Mouse (Mus musculus) frontal cortex, postnatal 36 days (tissue): ENCODE data around the gene Lrrfip1.
A peak's percentile ranks its signal among the peaks of the same experiment; 100 is the strongest.

Experiments
- DNase-seq, 2 experiments: peaks; one replicate each; pipeline ENCODE4 v3.0.0; 2022; ENCODE audit warnings: low spot score in 2 of 2

Lrrfip1 gene

GRCm38 (mm10) chr1:91056416-91056815, 57.9 kb downstream of the Lrrfip1 start:
- DNase-seq = no peak

DNA sequence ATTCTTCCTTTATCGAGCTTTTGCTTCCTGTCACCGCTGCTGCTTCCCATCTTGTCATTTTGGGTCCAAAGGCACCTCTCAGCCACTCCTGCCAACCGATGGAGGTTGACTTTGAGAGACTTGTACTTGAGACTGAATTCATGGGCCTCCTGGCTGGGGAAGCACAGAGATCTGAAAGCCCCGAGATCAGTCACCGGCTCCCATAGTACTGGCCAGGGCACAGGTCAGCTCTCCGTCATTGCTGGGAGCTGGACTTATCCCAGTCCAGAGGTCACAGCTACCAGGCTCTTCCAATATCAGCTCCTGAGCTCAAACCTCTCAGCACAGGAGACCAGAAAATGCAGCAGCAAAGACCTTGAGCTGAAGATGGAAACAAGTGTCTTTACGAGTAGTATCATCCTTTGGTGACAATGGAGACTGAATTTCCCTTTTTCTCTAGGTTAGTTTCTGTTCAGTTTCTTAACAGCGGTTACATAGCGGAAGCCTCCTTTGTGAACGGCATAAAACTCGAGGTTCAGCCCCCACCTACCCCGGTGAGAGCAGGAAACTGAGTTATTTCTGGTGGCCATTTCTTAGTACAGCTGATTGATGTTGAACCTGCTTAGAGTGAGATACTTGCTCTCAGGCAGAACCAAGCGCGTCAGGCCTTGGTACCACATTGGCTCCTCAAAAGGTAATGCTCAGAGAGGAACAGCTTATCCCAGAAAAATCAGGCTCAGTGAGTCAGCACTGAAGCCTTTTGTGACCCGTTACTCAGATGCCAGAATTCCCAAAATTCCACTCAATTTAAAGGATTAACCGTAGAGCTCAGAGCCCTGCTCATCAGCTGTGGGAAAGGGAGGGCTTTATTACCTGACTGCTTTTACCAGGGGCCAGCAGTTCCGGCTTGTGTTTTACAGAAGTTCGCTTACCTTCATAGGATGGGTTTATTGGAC, 59.0 kb downstream of the Lrrfip1 start:
- DNase-seq = no peak

GRCm38 (mm10) chr1:91058251-91058650, 59.7 kb downstream of the Lrrfip1 start:
- DNase-seq = no peak

DNA sequence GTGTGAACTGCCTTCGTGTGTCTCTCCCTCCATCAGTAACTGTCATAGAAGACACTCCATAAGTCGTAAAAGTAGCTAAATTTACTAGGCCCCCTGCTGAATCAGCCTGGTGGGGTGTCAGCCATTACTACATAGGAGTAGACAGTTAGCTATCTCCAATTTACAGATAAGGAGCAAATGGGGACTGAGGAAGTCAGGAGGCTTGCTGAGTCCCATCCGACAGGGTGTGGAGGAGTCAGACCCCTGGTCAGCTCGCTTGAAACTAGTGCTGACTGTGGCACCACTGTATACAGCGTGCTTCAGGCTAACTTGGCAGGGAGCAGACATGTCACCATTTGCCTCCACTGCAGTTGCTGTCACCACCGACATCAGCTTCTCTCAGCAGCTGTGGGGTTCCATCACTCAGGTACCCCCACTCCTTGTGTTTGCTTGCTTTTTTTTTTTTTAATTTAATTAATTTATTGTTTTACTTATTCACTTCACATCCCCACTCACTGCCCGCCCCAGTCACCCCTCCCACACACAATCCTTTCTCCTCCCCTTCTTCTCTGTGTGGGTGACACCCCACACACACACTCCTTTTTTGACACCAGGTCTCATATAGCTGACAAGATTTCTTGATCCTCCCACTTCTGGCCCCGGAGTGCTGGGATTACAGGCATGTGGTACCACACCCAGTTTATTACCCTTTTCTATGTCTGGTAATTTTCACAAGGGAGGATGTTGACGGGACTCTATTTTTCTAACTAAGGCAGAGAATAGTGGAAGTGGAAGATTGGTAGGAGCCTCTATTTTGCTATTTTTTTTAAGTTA, 61.5 kb downstream of the Lrrfip1 start:
- DNase-seq = no peak

DNA sequence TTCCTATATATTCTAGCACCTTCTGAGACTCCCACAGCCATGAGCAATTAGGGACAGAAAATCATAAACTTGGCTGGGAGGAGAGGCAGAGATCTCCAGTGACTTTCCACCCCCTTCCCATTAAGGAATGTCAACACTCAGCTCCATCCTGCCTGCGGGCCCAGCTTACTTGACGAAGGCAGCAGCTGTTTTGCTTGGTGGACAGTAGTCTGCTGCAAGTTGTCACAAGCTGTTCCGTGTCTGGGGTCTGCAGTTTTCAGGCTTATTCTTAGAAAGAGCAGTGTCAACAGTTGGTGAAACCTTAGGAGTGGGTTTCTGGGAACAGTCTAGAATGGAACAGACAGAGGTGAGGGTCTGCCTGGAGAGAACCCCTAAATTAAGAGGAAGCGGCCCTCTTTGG, 62.6 kb downstream of the Lrrfip1 start:
- no peak for DNase-seq

DNA sequence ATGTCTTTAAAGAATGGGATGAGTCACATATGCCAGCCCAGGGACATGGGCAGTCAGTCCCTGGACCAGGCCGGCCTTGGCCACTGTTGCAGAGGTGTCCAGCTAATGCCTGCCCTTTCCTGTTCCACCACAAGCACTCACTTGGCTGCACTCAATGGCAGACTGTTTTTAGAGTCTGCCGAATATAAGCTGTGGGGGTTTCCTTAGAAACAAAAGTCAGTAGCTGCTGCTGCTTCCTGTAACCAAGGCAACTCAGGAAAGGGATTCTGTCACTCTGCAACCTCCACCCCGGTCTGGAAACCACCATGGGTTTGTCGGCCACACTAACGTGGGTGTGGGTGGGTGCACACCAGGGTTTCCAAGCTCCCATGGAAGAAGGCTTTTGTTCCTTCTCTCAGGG, 63.8 kb downstream of the Lrrfip1 start:
- peak; percentile 76 to 82 for DNase-seq

DNA sequence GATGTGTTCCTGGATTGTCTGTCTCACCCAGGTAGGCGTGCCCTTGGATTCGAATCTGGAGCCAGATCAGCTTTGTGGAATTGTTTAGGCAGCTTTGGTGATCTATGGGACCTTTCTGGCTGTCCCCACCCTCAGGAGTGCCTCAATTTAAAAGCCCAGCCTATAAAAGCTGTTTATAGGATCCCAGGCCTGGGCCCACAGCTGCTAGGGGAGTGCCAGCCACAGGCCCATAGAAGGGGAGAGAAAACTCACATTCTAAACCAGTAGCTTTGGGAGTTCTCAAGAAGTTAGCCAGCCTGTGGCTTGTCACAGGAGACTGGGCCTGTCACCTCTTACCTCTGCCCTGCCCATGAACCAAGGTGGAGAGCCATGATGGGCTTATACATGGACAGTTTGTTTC, 65.5 kb downstream of the Lrrfip1 start:
- DNase-seq = no peak

DNA sequence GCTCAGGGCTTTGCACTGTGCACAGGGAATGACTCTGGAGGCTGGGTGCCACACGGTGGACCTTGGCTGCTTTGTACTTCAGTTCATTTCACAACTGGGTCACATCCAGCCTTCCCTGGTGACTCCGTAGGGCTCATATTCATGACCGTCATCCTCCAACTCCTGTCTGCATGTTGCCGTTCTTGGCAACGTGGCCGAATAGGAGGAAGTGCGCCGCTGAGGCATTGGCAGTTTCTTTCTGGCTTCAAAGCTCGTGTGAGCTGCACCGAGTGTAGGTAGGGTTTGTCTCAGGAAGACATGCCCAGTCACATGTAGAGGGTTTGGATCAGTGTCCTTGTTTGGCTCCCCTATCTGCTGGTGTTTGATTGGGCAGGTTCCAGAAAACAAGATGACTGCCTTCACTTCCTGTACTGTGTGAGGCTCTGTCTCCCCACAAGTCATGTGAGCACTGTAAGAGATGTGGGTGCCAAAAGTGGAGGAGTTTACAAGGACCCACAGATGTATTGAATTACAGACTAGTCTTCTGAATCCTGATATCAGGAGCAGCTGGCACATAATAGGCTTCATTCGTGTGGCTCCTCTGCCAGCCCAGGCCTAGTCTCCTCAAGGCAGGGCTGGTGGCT, 66.5 kb downstream of the Lrrfip1 start:
- peak in 1 of 2 experiments; percentile 61 for DNase-seq

DNA sequence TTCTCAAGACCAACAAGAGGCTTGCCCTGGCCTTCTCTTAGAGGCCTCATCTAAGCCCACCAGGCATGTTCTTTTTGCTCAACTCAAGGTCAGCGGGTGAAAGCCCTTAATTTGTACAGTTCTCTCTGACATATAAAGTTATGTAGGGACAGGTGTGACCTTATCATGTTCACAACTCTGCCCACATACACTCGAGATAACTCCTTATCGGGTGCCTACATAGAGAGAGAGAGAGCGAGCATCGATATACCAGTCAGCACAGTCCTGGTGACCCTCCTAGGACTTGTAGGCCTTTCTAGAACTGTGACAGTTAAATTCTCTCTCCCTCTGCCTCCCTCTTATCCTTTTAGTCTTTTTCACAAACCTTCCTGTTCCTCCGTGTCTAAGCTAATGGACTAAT, 67.5 kb downstream of the Lrrfip1 start:
- no peak for DNase-seq

GRCm38 (mm10) chr1:91066599-91066998, 68.1 kb downstream of the Lrrfip1 start:
- DNase-seq = no peak

GRCm38 (mm10) chr1:91067716-91068115, 69.2 kb downstream of the Lrrfip1 start:
- DNase-seq = no peak

- DNase-seq = no peak
These were observed 71.0 kb downstream of the Lrrfip1 start for GRCm38 (mm10) chr1:91069575-91069974.

GRCm38 (mm10) chr1:91070547-91070946, 72.0 kb downstream of the Lrrfip1 start:
- no peak for DNase-seq

- no peak for DNase-seq
These were observed 73.2 kb downstream of the Lrrfip1 start for GRCm38 (mm10) chr1:91071671-91072290.

DNA sequence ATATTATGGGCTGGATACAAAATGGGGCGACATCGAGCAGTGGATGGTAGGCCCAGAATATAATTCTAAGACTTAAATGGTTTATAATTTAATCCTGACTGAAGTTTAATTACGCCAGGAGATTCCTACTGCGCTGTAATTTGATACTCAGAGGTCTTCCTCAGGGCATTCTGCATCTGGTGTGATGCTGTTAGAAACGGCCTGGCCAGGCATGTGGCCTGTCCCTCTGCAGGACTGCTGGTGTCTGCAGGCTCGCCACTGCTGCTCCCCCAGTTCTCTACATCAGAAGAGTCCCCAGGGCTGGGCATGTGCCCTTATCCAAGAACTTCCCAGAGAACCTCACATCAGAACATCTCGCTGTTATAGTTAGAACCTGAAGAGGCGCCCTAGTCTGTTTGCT, 78.4 kb downstream of the Lrrfip1 start:
- no peak for DNase-seq

DNA sequence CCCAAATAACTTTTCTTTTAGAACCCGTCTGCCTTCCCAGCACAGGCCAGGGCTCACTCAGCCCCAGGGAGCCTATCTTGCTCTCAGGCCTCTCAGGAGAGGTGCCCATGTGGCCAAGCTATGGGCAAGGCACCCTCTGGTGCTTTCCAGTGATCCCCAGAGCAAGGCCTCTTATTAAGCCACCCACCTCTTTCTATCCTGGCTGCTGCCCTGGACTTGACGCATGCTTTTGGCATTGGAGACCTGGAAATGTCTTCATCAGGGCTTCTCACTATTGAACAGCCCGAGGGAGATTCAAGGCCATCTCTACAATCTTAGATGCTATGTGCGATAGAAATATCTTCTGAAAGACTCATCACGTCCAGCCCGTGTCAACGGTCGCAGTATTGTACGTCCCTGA, 78.9 kb downstream of the Lrrfip1 start:
- DNase-seq = no peak

DNA sequence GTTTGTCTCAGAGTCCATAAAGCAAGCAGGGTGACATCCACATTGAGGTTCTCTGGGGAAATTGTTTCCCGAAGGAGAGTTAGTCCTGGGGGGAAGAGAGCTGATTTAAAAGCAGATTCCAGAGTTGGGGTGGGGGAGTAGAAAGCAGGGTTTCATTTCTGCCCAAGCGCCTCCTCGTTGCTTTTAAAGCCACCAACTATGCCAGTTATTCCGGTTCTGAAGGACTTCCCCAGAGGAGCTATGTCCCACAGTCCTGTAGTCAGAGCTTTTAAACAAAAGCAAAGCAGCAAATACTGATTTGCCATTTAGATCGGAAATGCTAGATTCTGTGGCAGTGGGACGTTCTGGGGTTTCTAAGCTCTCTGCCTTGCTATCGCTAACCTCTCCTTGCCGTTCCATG, 79.4 kb downstream of the Lrrfip1 start:
- DNase-seq = no peak

DNA sequence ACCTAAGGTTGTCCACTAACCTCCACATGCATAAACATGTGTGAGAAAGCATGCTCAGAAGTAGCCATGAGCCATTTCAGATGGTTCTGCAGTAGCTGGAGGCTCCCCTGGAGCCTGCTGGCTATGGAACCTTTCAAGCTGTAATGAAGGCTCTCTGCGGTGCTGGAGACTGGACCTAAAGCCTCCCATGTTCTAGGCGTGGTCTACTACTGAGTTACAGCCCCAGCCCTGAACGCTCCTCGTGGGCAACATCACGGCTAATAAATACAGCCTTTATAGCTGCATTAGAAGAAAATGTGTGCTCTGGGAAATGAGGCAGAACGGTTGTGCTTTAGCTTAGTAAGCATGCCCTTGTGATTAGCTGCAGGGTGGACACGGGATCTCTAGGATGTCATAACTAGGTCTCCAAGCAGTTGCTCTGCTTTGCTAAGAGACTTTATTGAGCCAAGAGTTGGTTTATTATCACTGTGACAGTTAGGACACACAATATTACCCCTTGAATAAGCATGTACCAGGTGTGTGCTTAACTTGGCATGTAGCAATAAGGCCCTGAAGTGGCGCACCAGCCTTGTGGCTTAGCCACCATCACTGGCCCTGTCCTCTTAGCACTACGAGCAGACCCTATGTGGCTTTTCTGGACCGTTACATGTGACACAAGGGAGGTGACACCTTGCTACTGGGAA, 81.3 kb downstream of the Lrrfip1 start:
- DNase-seq = no peak

DNA sequence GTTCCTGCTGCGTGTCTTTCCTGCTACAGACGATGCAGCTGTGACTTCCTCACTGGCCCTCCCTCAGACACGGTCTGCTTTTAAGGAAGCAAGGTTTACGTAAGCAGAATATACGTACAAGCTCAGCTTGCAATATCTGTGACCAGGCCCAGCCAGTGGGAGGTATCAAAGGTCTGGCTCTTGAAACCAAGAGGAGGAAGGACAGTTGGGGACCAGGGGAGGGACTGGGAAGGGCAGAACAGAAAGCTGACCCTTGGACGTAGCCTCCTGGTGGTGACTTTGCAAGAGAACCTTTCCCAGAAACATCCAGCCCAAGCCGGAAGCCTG, 81.8 kb downstream of the Lrrfip1 start:
- DNase-seq = no peak

DNA sequence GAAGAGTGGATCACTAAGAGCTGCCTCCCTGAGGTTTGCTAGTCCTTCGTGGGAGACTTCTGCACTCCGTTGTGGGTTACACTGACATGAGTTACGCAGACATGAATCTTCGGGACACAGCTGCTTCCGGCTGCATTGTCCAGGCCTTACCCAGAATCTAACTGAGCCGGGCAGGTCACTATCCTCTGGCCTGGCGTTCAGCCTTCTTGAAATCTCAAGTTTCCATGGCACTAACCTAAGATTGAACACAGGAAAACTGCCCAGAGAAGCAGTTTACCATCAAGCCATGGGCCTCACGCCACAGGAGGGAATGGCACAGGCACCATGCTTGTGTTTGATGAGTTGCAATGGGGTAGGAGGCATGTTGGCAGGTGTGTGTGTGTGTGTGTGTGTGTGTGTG, 85.8 kb downstream of the Lrrfip1 start:
- DNase-seq = no peak

- no peak for DNase-seq
These were observed 86.5 kb downstream of the Lrrfip1 start for GRCm38 (mm10) chr1:91085009-91085408.

DNA sequence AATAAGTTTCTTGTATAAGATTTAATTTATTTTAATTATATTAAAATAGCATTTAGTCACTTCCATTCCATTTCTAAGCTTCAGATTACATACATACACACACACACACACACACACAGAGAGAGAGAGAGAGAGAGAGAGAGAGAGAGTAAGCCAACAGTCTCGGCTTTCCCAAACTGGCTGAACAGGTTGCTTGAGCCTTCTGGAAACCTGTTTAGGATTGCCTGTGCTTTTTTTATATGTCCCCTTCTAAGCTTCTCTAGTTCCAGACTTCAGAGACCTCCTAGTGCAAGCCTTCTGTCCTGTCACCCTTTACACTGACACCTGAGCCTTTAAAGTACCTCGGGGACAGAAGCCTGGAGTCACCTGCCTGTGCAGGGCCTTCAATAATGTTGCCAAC, 87.1 kb downstream of the Lrrfip1 start:
- no peak for DNase-seq
